In genomic region chr3:142346261-142346660, GRCm38 (mm10) we compare ENCODE assay signal across 22 mouse cellular contexts. TPM values are rescaled to one million over a fixed set of nuclear protein-coding genes. Genes with fewer than 3 reads are reported as not detected.
DNase-seq lines count a peak whose midpoint lies in the region; ATAC-seq and TF ChIP-seq lines count a peak whose summit lies in the region.
"Had no signal": no experiment of that assay in that cellular context is flagged by ENCODE, and none has a peak within 500 bp of the region (broad histone marks: within the 10 kb centered on the region; RNA-seq: fewer than 3 reads in every experiment).

No protein-coding gene starts in this region.

- H3K79me2 ChIP-seq in liver, adult 2 months (ENCODE audit: control insufficient read depth, insufficient read depth, low read length) = peaks cover 4% of the 10 kb centered on the region; the same call in 1 of the 2 replicates

- peak; percentile 43 for DNase-seq in embryonic facial prominence, embryonic 11.5 days (ENCODE audit: low spot score)
- DNase-seq in embryonic facial prominence, embryonic 10.5 days (ENCODE audit: low spot score) = no peak
- DNase-seq in liver, adult 2 months (ENCODE audit: extremely low read depth, low read depth, low spot score) = peak; percentile 96
- DNase-seq in gonadal fat pad, adult 2 months (ENCODE audit: low read depth) = peak; percentile 87
- DNase-seq in midbrain, embryonic 11.5 days (ENCODE audit: low spot score, missing footprints) = no peak
- DNase-seq in spleen, postnatal 36 days (ENCODE audit: low spot score in 2 of 2) = no peak
- DNase-seq: adrenal gland, postnatal 14 days; B cell, adult 2 months; cerebellum, adult 18-20 months; cerebellum, adult 9-11 months; cerebellum, postnatal 36 days; forebrain, postnatal 0 days; gastrocnemius, postnatal 10 days; heart, postnatal 4 days; kidney, adult 11 months had no signal

- H3K4me1 ChIP-seq in embryonic facial prominence, embryonic 11.5 days (ENCODE audit: control insufficient read depth, insufficient read depth, low read length) = no peaks in the 10 kb centered on the region
- peaks cover 24% of the 10 kb centered on the region for H3K4me1 ChIP-seq in embryonic facial prominence, embryonic 10.5 days
- H3K4me1 ChIP-seq in liver, adult 2 months (ENCODE audit: control insufficient read depth, insufficient read depth, low read length) = peaks cover 30% of the 10 kb centered on the region
- H3K4me1 ChIP-seq in liver, embryonic 12.5 days = no peaks in the 10 kb centered on the region
- H3K4me1 ChIP-seq in midbrain, embryonic 11.5 days (ENCODE audit: control insufficient read depth, insufficient read depth, low read length) = no peaks in the 10 kb centered on the region
- H3K4me1 ChIP-seq: forebrain, embryonic 13.5 days; hindbrain, embryonic 12.5 days had no signal

- H3K36me3 ChIP-seq in embryonic facial prominence, embryonic 11.5 days (replicated peaks; ENCODE audit: control insufficient read depth, insufficient read depth, low read depth, low read length) = no peaks in the 10 kb centered on the region
- H3K36me3 ChIP-seq in embryonic facial prominence, embryonic 10.5 days (replicated peaks) = peaks cover 11% of the 10 kb centered on the region
- H3K36me3 ChIP-seq in liver, adult 2 months (ENCODE audit: control insufficient read depth, insufficient read depth, low read length) = peaks cover 6% of the 10 kb centered on the region
- peaks cover 15% of the 10 kb centered on the region for H3K36me3 ChIP-seq in liver, embryonic 12.5 days
- no peaks in the 10 kb centered on the region for H3K36me3 ChIP-seq in midbrain, embryonic 11.5 days (ENCODE audit: control insufficient read depth, insufficient read depth, low read length)
- H3K36me3 ChIP-seq: hindbrain, embryonic 12.5 days had no signal

- 47% methylated on average over 6 of the region's 6 CpGs for WGBS in embryonic facial prominence, embryonic 11.5 days
- 60% methylated on average over 6 of the region's 6 CpGs for WGBS in embryonic facial prominence, embryonic 10.5 days
- 19% methylated on average over 6 of the region's 6 CpGs for WGBS in liver, adult 2 months
- WGBS in liver, embryonic 12.5 days (ENCODE audit: insufficient replicate concordance) = 60% methylated on average over 6 of the region's 6 CpGs
- WGBS in midbrain, embryonic 11.5 days = 87% methylated on average over 6 of the region's 6 CpGs

- no peak overlapping the region for H3K9ac ChIP-seq in embryonic facial prominence, embryonic 11.5 days (replicated peaks; ENCODE audit: low read length)
- H3K9ac ChIP-seq in liver, adult 2 months (ENCODE audit: low read depth, low read length) = no peak overlapping the region
- no peak overlapping the region for H3K9ac ChIP-seq in liver, embryonic 12.5 days
- no peak overlapping the region for H3K9ac ChIP-seq in midbrain, embryonic 11.5 days (ENCODE audit: low read length)
- H3K9ac ChIP-seq: forebrain, embryonic 13.5 days; forebrain, postnatal 0 days; heart, embryonic 13.5 days; hindbrain, embryonic 12.5 days had no signal

- no peaks in the 10 kb centered on the region for H3K27me3 ChIP-seq in embryonic facial prominence, embryonic 11.5 days (ENCODE audit: control insufficient read depth, insufficient read depth, low read length)
- H3K27me3 ChIP-seq in embryonic facial prominence, embryonic 10.5 days (replicated peaks; ENCODE audit: low read depth, poor library complexity, severe bottlenecking) = no peaks in the 10 kb centered on the region
- no peaks in the 10 kb centered on the region for H3K27me3 ChIP-seq in liver, adult 2 months (ENCODE audit: control insufficient read depth, insufficient read depth, low read length)
- no peaks in the 10 kb centered on the region for H3K27me3 ChIP-seq in liver, embryonic 12.5 days (replicated peaks)
- H3K27me3 ChIP-seq in midbrain, embryonic 11.5 days (ENCODE audit: control insufficient read depth, insufficient read depth, low read length) = no peaks in the 10 kb centered on the region
- H3K27me3 ChIP-seq: forebrain, embryonic 13.5 days; heart, embryonic 13.5 days; hindbrain, embryonic 12.5 days had no signal

- no peak for TF ChIP-seq POLR2A in liver, adult 2 months (IDR thresholded peaks at IDR 0.05; ENCODE audit: extremely low read depth, insufficient read depth, low read length)

- ATAC-seq in embryonic facial prominence, embryonic 11.5 days (replicated peaks; ENCODE audit: insufficient number of reproducible peaks, low FRiP score, low TSS enrichment, low read depth) = no peak
- ATAC-seq in liver, embryonic 12.5 days = no peak
- ATAC-seq in midbrain, embryonic 11.5 days (ENCODE audit: low FRiP score) = no peak
- ATAC-seq: CD4-positive, CD25-positive, alpha-beta regulatory T cell, adult 4 months; forebrain, embryonic 13.5 days; forebrain, postnatal 0 days; hindbrain, embryonic 16.5 days had no signal

- H3K27ac ChIP-seq in embryonic facial prominence, embryonic 11.5 days (replicated peaks; ENCODE audit: low read depth, low read length) = no peak overlapping the region
- no peak overlapping the region for H3K27ac ChIP-seq in embryonic facial prominence, embryonic 10.5 days (replicated peaks)
- H3K27ac ChIP-seq in liver, adult 2 months (replicated peaks; ENCODE audit: insufficient read depth, low read depth, low read length) = no peak overlapping the region
- H3K27ac ChIP-seq in liver, embryonic 12.5 days = no peak overlapping the region
- no peak overlapping the region for H3K27ac ChIP-seq in midbrain, embryonic 11.5 days (ENCODE audit: low read depth, low read length)
- H3K27ac ChIP-seq: forebrain, embryonic 13.5 days; hindbrain, embryonic 12.5 days had no signal

- no peak overlapping the region for H3K4me2 ChIP-seq in embryonic facial prominence, embryonic 11.5 days (ENCODE audit: low read depth, low read length)
- H3K4me2 ChIP-seq in liver, embryonic 12.5 days = no peak overlapping the region
- no peak overlapping the region for H3K4me2 ChIP-seq in midbrain, embryonic 11.5 days
- H3K4me2 ChIP-seq: forebrain, embryonic 13.5 days; heart, embryonic 13.5 days; hindbrain, embryonic 12.5 days had no signal

- H3K4me3 ChIP-seq in embryonic facial prominence, embryonic 11.5 days (ENCODE audit: low read depth, low read length) = no peak overlapping the region
- H3K4me3 ChIP-seq in embryonic facial prominence, embryonic 10.5 days = no peak overlapping the region
- no peak overlapping the region for H3K4me3 ChIP-seq in liver, adult 2 months (ENCODE audit: insufficient read depth, low read depth, low read length)
- H3K4me3 ChIP-seq in liver, embryonic 12.5 days = no peak overlapping the region
- H3K4me3 ChIP-seq in midbrain, embryonic 11.5 days (ENCODE audit: low read depth, low read length) = no peak overlapping the region
- H3K4me3 ChIP-seq: forebrain, embryonic 13.5 days; heart, embryonic 13.5 days; hindbrain, embryonic 12.5 days had no signal

- no peaks in the 10 kb centered on the region for H3K9me3 ChIP-seq in embryonic facial prominence, embryonic 11.5 days (replicated peaks; ENCODE audit: control insufficient read depth, low read length)
- no peaks in the 10 kb centered on the region for H3K9me3 ChIP-seq in embryonic facial prominence, embryonic 10.5 days
- no peaks in the 10 kb centered on the region for H3K9me3 ChIP-seq in liver, embryonic 12.5 days (replicated peaks)
- no peaks in the 10 kb centered on the region for H3K9me3 ChIP-seq in midbrain, embryonic 11.5 days (ENCODE audit: control insufficient read depth, low read length)
- H3K9me3 ChIP-seq: G1E; heart, embryonic 13.5 days had no signal

- no peak for TF ChIP-seq CTCF in liver, adult 2 months (IDR thresholded peaks at IDR 0.05; ENCODE audit: low read depth, low read length)

RNA-seq across cellular contexts. Expression of gene Pdlim5, which starts 49.2 kb away (rescaled TPM):
- polyA plus RNA-seq in embryonic facial prominence, embryonic 11.5 days (2014; fragmentation: Nextera tagmentation; extraction: Ambion mirVana) = 19.6 TPM in 2 replicates
- 17.2 and 18.2 TPM in 2 replicates for polyA plus RNA-seq in embryonic facial prominence, embryonic 10.5 days (2016; fragmentation: Nextera tagmentation; extraction: Ambion mirVana)
- total RNA-seq in liver, adult 2 months (2014; rRNA removed) = 31.4 and 33.6 TPM in 2 replicates
- polyA plus RNA-seq in liver, adult 2 months (2012; rRNA removed) = 42.6 and 45.8 TPM in 2 replicates
- polyA plus RNA-seq in liver, embryonic 12.5 days (2016; fragmentation: Nextera tagmentation; extraction: Ambion mirVana) = 15.6 and 16.8 TPM in 2 replicates
- polyA plus RNA-seq in gonadal fat pad, adult 2 months (2012; rRNA removed) = 39.3 and 56.7 TPM in 2 replicates
- polyA plus RNA-seq in midbrain, embryonic 11.5 days (2014; fragmentation: Nextera tagmentation; extraction: Ambion mirVana) = 17.5 and 20.3 TPM in 2 replicates

Comparison
In these comparisons a context has a peak if more than half of its experiments do, and no peak if none do; other contexts are left out.
1. DNase-seq: peak in embryonic facial prominence, embryonic 11.5 days (single experiment), liver, adult 2 months (single experiment) and gonadal fat pad, adult 2 months (single experiment); none in embryonic facial prominence, embryonic 10.5 days (single experiment), midbrain, embryonic 11.5 days (single experiment) and spleen, postnatal 36 days (0 of 2).